14 mouse cellular contexts compared by ENCODE assay signal in the genomic region with DNA sequence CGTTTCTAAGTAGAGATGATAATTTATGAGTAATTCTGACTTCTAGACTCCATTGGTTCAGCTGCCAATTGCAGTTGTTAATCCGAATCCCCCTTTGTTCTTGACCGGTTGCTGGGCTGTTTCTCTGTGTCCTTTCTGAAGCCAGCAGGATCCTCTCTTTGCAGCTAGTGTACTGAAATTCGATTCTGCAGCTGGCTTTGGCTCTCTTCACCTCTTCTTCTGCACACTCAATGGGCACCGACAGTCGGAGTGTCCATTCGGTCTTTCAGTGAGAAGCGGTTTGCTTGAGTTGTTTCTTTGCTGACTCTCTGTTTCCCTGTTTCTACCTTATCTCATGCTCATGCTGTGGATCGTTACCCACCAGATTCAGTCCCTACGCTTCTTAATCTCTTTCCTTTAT. TPM values are rescaled to one million over a fixed set of nuclear protein-coding genes. Genes with fewer than 3 reads are reported as not detected.
"Had no signal": no experiment of that assay in that cellular context is flagged by ENCODE, and none has a peak within 500 bp of the region (broad histone marks: within the 10 kb centered on the region; RNA-seq: fewer than 3 reads in every experiment).

No protein-coding gene starts in this region.

- H3K27ac ChIP-seq: kidney, embryonic 15.5 days; limb, embryonic 13.5 days; liver, embryonic 15.5 days; stomach, postnatal 0 days had no signal

- H3K36me3 ChIP-seq: kidney, embryonic 15.5 days; limb, embryonic 13.5 days; liver, embryonic 15.5 days had no signal

- ATAC-seq: lung, postnatal 0 days had no signal

- H3K4me2 ChIP-seq: kidney, embryonic 15.5 days; limb, embryonic 13.5 days; liver, embryonic 11.5 days; liver, embryonic 15.5 days had no signal

- DNase-seq: kidney, adult 2 months; kidney, postnatal 14 days; left cerebral cortex, postnatal 4 days; lung, adult 2 months; lung, postnatal 36 days; thymus, postnatal 4 days had no signal

- H3K9me3 ChIP-seq: kidney, embryonic 15.5 days; limb, embryonic 13.5 days; liver, embryonic 15.5 days had no signal

- H3K4me3 ChIP-seq: kidney, embryonic 15.5 days; limb, embryonic 13.5 days; liver, embryonic 15.5 days had no signal

- H3K4me1 ChIP-seq: kidney, embryonic 15.5 days; limb, embryonic 13.5 days; liver, embryonic 15.5 days had no signal

- H3K9ac ChIP-seq: kidney, embryonic 15.5 days; limb, embryonic 13.5 days; liver, embryonic 15.5 days had no signal

RNA-seq across cellular contexts. Expression of a gene that starts 11.7 kb away (rescaled TPM):
- polyA plus RNA-seq: kidney, adult 2 months; kidney, embryonic 15.5 days; large intestine, adult 2 months; limb, embryonic 13.5 days; liver, embryonic 11.5 days; liver, embryonic 15.5 days; lung, postnatal 0 days; neural tube, embryonic 11.5 days; stomach, postnatal 0 days had no signal
